Mouse (Mus musculus): Measurements from ENCODE around the gene Megf8. TPM values are rescaled to one million over a fixed set of nuclear protein-coding genes. Genes with fewer than 3 reads are reported as not detected.

Megf8 gene
- total and polyA plus RNA-seq, 2 experiments from 2014 or later = 15.6 to 103 TPM

DNA sequence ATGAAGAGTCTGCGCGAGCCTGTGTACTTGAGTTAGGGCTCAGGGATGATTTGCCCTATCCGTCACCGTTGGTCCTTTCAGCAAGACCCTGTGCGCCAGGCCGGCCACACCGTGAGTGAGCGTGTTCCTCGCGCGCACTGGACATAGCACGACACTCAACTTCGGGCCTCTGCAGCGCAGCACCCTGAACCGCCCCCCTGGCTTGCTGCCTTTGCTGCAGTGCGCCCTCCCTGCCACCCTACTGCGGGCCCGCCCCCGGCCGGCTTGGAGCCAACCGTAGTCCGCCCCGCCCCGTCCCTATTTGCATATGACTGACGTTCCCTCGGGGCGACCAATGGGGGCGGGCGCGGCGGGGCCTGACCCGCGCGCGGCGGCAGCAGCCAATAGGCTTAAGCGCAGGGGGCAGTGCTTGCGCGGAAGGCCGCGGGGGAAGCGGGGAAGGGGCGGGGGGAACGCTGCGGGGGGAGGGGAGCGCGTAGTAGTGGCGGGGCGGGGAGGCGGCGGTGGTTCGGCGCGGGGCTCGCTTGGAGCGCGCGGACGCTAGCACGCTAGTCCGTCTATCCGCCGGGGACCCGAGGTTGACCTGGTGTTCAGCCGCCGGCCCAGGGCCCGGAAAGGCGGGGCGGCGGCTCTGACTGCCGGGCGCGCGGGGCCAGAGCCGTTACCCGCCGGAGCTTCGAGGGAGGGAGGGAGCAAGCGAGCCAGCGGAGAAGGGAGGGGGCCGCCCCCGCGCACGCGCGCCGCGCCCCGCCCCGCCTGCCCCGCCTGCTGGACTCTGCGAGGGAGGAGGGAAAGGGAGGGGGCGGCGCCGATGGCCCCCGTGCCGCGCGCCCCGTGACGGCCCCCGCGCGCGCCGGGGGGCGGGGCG is 35.0 kb upstream of the Megf8 start:
- Histone ChIP-seq H3K4me2 (ENCODE audit: low read depth, low read length, poor library complexity, severe bottlenecking) (peak overlapping the region; percentile 89), H3K4me3 (ENCODE audit: low read depth, low read length) (peak overlapping the region; percentile 75), H3K36me3 (ENCODE audit: insufficient read depth, low read length) (peaks cover 22% of the 10 kb centered on the region), H3K9ac (replicated peaks; ENCODE audit: low read length, poor library complexity, severe bottlenecking) (peak overlapping the region; percentile 72), H3K9me3 (ENCODE audit: low read length) (no peaks in the 10 kb centered on the region), H3K27me3 (ENCODE audit: insufficient read depth, low read length) (no peaks in the 10 kb centered on the region), H3K4me1 (ENCODE audit: insufficient read depth, low read length) (peaks cover 46% of the 10 kb centered on the region), H3K27ac (ENCODE audit: low read depth, low read length) (peak overlapping the region; percentile 99)
- ATAC-seq (ENCODE audit: low FRiP score) (peak; percentile 79), DNase-seq (ENCODE audit: low spot score) (peak; percentile 97)
- TF ChIP-seq CTCF (IDR thresholded peaks at IDR 0.05) = no peak
- WGBS = 3% methylated on average over 46 of the region's 108 CpGs

DNA sequence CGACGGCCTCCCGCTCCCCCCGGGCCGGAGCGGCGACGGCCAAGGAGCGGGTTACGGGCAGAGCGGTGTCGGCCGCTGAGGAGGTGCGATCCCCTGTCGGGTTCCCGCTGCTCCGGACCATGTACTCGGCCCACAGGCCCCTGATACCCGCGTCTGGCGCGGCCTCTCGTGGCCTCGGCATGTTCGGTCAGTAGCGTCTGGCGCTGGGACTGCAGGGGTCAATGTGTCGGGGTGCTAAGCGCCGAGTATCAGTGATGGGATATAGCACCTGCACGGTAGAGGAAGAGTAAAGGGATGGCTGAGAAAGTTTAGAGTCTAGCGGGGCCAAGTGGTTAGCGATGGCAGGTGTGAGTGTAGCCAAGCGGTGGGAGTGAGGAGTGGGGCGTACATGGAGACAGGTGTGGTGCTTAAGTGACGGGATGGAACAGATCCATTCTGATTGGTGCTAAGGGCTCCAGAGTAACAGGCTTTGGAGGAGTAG is 34.2 kb upstream of the Megf8 start:
- WGBS = under 1% methylated on average over 26 of the region's 36 CpGs
- Histone ChIP-seq H3K4me2 (ENCODE audit: low read depth, low read length, poor library complexity, severe bottlenecking) (peak overlapping the region; percentile 89), H3K27ac (ENCODE audit: low read depth, low read length) (peak overlapping the region; percentile 99), H3K9ac (replicated peaks; ENCODE audit: low read length, poor library complexity, severe bottlenecking) (peak overlapping the region; percentile 72), H3K9me3 (ENCODE audit: low read length) (no peaks in the 10 kb centered on the region), H3K36me3 (ENCODE audit: insufficient read depth, low read length) (peaks cover 30% of the 10 kb centered on the region), H3K27me3 (ENCODE audit: insufficient read depth, low read length) (no peaks in the 10 kb centered on the region), H3K4me3 (ENCODE audit: low read depth, low read length) (peak overlapping the region; percentile 75), H3K4me1 (ENCODE audit: insufficient read depth, low read length) (peaks cover 42% of the 10 kb centered on the region)
- no peak for TF ChIP-seq CTCF (IDR thresholded peaks at IDR 0.05)
- ATAC-seq (ENCODE audit: low FRiP score) (no peak), DNase-seq (ENCODE audit: low spot score) (peak; percentile 64)

DNA sequence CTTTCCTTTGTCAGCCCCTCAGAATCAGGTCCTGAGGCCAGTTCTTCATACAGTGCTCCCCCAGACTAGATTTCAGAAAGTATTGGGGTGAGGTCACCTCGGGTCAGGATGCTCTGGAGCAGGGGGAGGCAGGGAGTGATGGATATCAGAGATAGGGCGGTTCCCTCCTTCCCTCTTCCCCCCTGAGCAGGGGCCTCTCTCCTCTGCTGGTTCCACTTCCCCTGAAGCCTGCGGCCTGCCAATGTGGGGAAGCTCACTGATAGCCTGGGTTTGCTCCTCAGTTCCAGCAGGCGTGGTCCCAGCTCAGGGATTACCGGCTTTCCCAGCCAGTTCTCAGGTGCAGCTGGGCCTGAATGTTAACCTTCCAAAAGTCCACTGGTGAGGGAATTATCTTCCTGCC is 33.3 kb upstream of the Megf8 start:
- peak overlapping the region; percentile 89 for H3K4me2 ChIP-seq (ENCODE audit: low read depth, low read length, poor library complexity, severe bottlenecking)
- H3K36me3 ChIP-seq (ENCODE audit: insufficient read depth, low read length) = peaks cover 39% of the 10 kb centered on the region
- DNase-seq (ENCODE audit: low spot score) (no peak), ATAC-seq (ENCODE audit: low FRiP score) (no peak)
- peak overlapping the region; percentile 99; the same call in 1 of the 2 replicates for H3K27ac ChIP-seq (ENCODE audit: low read depth, low read length)
- TF ChIP-seq CTCF (IDR thresholded peaks at IDR 0.05) = no peak
- peak overlapping the region; percentile 75 for H3K4me3 ChIP-seq (ENCODE audit: low read depth, low read length)
- H3K27me3 ChIP-seq (ENCODE audit: insufficient read depth, low read length) = no peaks in the 10 kb centered on the region
- WGBS = 11% methylated on average over 5 of the region's 5 CpGs
- peaks cover 40% of the 10 kb centered on the region for H3K4me1 ChIP-seq (ENCODE audit: insufficient read depth, low read length)
- no peaks in the 10 kb centered on the region for H3K9me3 ChIP-seq (ENCODE audit: low read length)
- H3K9ac ChIP-seq (replicated peaks; ENCODE audit: low read length, poor library complexity, severe bottlenecking) = peak overlapping the region; percentile 72

DNA sequence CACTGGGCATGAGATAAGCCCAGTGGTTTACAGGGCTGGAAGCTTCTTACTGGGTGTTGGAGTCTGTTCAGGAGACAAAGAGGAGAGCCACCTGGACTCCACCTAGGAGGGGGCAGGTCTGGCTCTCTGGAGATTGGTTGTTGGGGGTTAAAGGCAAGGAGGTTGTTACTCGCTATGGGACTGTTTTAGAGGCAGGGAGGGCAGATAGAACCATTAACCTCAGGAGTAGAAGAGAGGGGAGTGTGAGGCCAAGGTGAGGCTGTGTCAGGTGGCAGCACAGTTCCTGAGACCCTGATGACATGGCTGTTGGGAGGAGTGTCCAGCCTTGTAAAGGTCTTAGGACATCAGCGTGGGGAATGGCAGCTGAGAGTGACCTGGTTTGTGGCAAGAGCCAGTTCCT is 32.8 kb upstream of the Megf8 start:
- Histone ChIP-seq H3K4me1 (ENCODE audit: insufficient read depth, low read length) (peaks cover 40% of the 10 kb centered on the region), H3K36me3 (ENCODE audit: insufficient read depth, low read length) (peaks cover 44% of the 10 kb centered on the region), H3K4me3 (ENCODE audit: low read depth, low read length) (peak overlapping the region; percentile 75), H3K9ac (replicated peaks; ENCODE audit: low read length, poor library complexity, severe bottlenecking) (peak overlapping the region; percentile 72; the same call in 1 of the 2 replicates), H3K27ac (ENCODE audit: low read depth, low read length) (0 out of 2 replicates have a peak overlapping the region, but pooled peaks have one; percentile 3), H3K9me3 (ENCODE audit: low read length) (no peaks in the 10 kb centered on the region), H3K4me2 (ENCODE audit: low read depth, low read length, poor library complexity, severe bottlenecking) (peak overlapping the region; percentile 89), H3K27me3 (ENCODE audit: insufficient read depth, low read length) (no peaks in the 10 kb centered on the region)
- DNase-seq (ENCODE audit: low spot score) (no peak), ATAC-seq (ENCODE audit: low FRiP score) (no peak)
- 72% methylated on average over 2 of the region's 2 CpGs for WGBS
- TF ChIP-seq CTCF (IDR thresholded peaks at IDR 0.05) = no peak

DNA sequence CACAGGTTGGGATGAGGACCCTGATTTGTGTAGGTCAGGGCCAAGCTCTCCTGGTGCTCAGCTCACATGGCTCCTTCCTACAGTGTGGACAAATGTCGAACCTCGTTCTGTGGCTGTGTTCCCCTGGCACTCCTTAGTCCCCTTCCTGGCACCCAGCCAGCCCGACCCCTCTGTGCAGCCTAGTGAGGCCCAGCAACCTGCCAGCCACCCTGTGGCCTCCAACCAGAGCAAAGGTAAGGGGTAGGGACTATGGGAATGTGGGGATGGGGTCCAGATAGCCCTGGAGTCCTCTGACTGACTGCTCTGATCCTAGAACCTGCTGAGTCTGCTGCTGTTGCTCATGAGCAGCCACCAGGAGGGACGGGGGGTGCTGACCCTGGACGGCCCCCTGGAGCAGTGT is 32.2 kb upstream of the Megf8 start:
- H3K4me2 ChIP-seq (ENCODE audit: low read depth, low read length, poor library complexity, severe bottlenecking) = peak overlapping the region; percentile 89; the same call in 1 of the 2 replicates
- 62% methylated on average over 5 of the region's 5 CpGs for WGBS
- peaks cover 35% of the 10 kb centered on the region for H3K4me1 ChIP-seq (ENCODE audit: insufficient read depth, low read length)
- DNase-seq (ENCODE audit: low spot score) = no peak
- no peak for TF ChIP-seq CTCF (IDR thresholded peaks at IDR 0.05)
- no peak overlapping the region for H3K4me3 ChIP-seq (ENCODE audit: low read depth, low read length)
- ATAC-seq (ENCODE audit: low FRiP score) = no peak
- H3K27ac ChIP-seq (ENCODE audit: low read depth, low read length) = no peak overlapping the region
- 0 out of 2 replicates have a peak overlapping the region, but pooled peaks have one; percentile 72 for H3K9ac ChIP-seq (replicated peaks; ENCODE audit: low read length, poor library complexity, severe bottlenecking)
- no peaks in the 10 kb centered on the region for H3K9me3 ChIP-seq (ENCODE audit: low read length)
- peaks cover 50% of the 10 kb centered on the region for H3K36me3 ChIP-seq (ENCODE audit: insufficient read depth, low read length)
- no peaks in the 10 kb centered on the region for H3K27me3 ChIP-seq (ENCODE audit: insufficient read depth, low read length)
